Mouse (Mus musculus): ENCODE results near the gene Ppef2. TPM values are rescaled to one million over a fixed set of nuclear protein-coding genes. Genes with fewer than 3 reads are reported as not detected.

The Ppef2 gene
- polyA plus RNA-seq, 1 experiment, result 3.2 TPM

DNA sequence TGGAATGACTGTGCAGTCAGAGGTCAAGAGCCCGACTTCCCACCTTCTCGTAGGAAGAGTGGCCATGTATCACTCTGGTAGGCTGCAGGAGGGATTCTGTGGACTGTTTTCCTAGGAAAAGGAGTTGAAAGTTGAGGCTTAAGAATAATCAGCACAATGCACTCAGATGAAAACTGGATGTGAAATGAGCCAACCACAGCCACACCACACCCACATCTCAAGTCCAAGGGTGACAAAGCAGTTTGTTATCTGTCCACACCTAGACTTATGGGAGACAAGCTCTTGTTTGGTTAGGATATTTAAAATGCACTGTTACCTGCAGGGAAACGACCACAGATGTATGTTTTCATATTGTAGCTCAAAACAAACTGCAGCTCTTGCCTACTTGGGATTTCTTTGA lies 27.0 kb upstream of the Ppef2 start:
- no peak overlapping the region for H3K9ac ChIP-seq (ENCODE audit: low read depth, poor library complexity, severe bottlenecking)
- H3K27ac ChIP-seq (ENCODE audit: insufficient read depth, low read length), result no peak overlapping the region
- H3K4me1 ChIP-seq (ENCODE audit: control insufficient read depth, insufficient read depth, low read length), result no peaks in the 10 kb centered on the region
- H3K4me3 ChIP-seq (ENCODE audit: low read depth, low read length), result no peak overlapping the region
- no peaks in the 10 kb centered on the region for H3K27me3 ChIP-seq (ENCODE audit: control insufficient read depth, insufficient read depth, low read length, poor library complexity, severe bottlenecking)
- no peak for TF ChIP-seq POLR2A (IDR thresholded peaks at IDR 0.05; ENCODE audit: insufficient read depth, low read length)
- no peak for TF ChIP-seq CTCF (IDR thresholded peaks at IDR 0.05; ENCODE audit: low read depth, low read length)
- no peaks in the 10 kb centered on the region for H3K9me3 ChIP-seq (replicated peaks; ENCODE audit: control insufficient read depth, insufficient read depth, low read length, poor library complexity, severe bottlenecking)
- H3K36me3 ChIP-seq (ENCODE audit: control insufficient read depth, insufficient read depth, low read length, poor library complexity, severe bottlenecking), result peaks cover 19% of the 10 kb centered on the region

DNA sequence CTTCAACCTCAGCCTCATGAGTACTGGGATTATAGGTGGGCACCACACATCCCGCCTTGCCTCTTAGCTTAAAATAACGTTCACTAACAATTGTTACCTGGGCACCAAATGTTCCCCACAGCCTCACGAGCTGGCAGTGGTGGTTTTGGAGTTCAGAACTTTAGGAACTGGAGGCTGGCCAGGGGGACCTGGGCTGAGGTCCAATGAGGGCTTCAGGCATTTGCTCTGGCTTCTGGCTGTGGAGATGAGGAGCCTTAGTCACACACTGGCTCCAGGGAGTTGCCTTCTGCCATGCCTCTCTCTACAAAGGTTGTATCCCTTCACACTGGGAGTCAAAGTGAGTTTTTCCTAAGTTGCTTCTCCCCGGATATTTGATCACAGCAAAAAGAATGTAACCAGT lies 26.5 kb upstream of the Ppef2 start:
- Histone ChIP-seq H3K9me3 (replicated peaks; ENCODE audit: control insufficient read depth, insufficient read depth, low read length, poor library complexity, severe bottlenecking) (no peaks in the 10 kb centered on the region), H3K36me3 (ENCODE audit: control insufficient read depth, insufficient read depth, low read length, poor library complexity, severe bottlenecking) (peaks cover 13% of the 10 kb centered on the region), H3K9ac (ENCODE audit: low read depth, poor library complexity, severe bottlenecking) (no peak overlapping the region), H3K27ac (ENCODE audit: insufficient read depth, low read length) (no peak overlapping the region), H3K4me3 (ENCODE audit: low read depth, low read length) (no peak overlapping the region), H3K4me1 (ENCODE audit: control insufficient read depth, insufficient read depth, low read length) (no peaks in the 10 kb centered on the region), H3K27me3 (ENCODE audit: control insufficient read depth, insufficient read depth, low read length, poor library complexity, severe bottlenecking) (no peaks in the 10 kb centered on the region)
- no peak for TF ChIP-seq EP300 (IDR thresholded peaks at IDR 0.05; ENCODE audit: insufficient read depth, low read depth, low read length)
- no peak for TF ChIP-seq CTCF (IDR thresholded peaks at IDR 0.05; ENCODE audit: low read depth, low read length)
- TF ChIP-seq POLR2A (IDR thresholded peaks at IDR 0.05; ENCODE audit: insufficient read depth, low read length), result no peak

DNA sequence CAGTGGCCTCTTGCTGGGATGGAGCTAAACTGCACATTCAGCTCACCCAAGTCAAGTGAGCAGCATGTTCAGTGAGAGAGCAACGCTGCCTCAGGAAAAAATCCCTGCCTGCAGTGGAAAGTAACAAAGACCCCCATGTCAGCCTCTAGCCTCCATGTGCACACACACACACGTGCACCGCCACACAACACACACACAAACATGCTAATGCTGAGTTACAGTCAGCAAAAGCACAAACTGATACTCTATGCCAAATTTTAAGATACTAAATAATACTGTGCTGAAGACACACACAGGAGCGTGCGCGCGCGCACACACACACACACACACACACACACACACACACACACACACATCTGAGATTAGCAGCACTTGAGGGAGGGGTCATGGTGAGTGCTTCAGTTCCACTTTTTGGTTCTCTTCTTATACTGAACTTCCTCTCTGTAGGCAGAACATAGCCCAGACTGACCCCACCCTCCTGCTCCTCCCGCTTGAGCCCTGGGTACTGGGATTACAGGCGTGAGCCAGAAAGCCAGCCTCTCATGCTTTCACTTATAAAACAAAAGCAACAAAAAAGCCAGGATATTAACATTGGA lies 23.0 kb upstream of the Ppef2 start:
- H3K9me3 ChIP-seq (replicated peaks; ENCODE audit: control insufficient read depth, insufficient read depth, low read length, poor library complexity, severe bottlenecking), result no peaks in the 10 kb centered on the region
- no peaks in the 10 kb centered on the region for H3K27me3 ChIP-seq (ENCODE audit: control insufficient read depth, insufficient read depth, low read length, poor library complexity, severe bottlenecking)
- H3K27ac ChIP-seq (ENCODE audit: insufficient read depth, low read length), result no peak overlapping the region
- no peak overlapping the region for H3K9ac ChIP-seq (ENCODE audit: low read depth, poor library complexity, severe bottlenecking)
- H3K4me3 ChIP-seq (ENCODE audit: low read depth, low read length), result no peak overlapping the region
- H3K36me3 ChIP-seq (ENCODE audit: control insufficient read depth, insufficient read depth, low read length, poor library complexity, severe bottlenecking), result no peaks in the 10 kb centered on the region
- no peak for TF ChIP-seq EP300 (IDR thresholded peaks at IDR 0.05; ENCODE audit: insufficient read depth, low read depth, low read length)
- TF ChIP-seq POLR2A (IDR thresholded peaks at IDR 0.05; ENCODE audit: insufficient read depth, low read length), result no peak
- no peak for TF ChIP-seq CTCF (IDR thresholded peaks at IDR 0.05; ENCODE audit: low read depth, low read length)
- no peaks in the 10 kb centered on the region for H3K4me1 ChIP-seq (ENCODE audit: control insufficient read depth, insufficient read depth, low read length)

DNA sequence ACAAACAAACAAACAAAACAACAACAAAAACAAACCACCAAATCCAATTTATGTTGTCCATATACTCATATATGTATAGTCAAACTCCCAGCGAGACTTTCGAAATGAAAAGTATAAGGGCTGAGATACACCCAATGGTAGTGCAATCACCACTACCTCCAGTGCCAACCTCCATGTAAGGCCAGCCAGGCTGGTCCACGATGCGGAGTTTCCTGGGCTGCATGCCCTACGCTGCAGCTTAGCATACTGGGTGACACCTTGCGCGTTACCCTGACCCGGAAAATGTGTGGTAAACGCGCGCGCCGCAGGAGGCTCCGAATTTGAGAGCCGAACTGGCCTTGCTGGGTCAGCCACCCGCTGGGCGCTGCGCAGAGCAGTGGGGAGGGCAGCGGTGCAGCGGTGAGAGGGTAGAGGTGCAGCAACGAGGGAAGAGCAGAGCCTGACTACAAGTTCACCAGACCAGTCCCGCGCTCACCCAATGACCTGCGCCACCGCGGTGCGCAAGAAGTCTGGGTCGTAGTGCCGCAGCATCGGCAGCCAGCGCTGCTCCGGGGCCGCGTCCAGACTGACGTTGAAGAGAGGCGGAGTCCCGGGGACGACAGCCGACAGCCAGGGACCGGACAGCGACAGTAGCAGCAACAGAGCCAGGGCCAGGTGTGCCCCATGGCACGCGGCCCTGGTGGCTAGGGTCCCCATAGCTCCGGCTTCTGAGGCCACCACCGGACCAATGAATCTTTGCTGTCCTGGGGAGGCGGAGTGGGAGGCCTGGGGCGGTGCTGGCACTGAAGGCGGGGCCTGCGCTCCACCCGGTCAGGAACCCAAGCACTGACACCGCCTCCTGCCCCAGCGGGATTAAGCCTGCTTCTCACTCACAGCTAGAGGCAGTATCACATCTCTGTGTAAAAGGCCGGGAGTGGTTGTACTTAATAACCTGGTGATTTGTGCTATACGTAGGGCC lies 21.6 kb upstream of the Ppef2 start, which contains the start of gene Naaa:
Naaa (minus strand) TSS at position 734 of the 958 bp plus-strand sequence.
- Histone ChIP-seq H3K27me3 (ENCODE audit: control insufficient read depth, insufficient read depth, low read length, poor library complexity, severe bottlenecking) (no peaks in the 10 kb centered on the region), H3K4me1 (ENCODE audit: control insufficient read depth, insufficient read depth, low read length) (no peaks in the 10 kb centered on the region), H3K9ac (ENCODE audit: low read depth, poor library complexity, severe bottlenecking) (peak within 1 kb of the TSS; percentile 6; the same call in 1 of the 2 replicates), H3K36me3 (ENCODE audit: control insufficient read depth, insufficient read depth, low read length, poor library complexity, severe bottlenecking) (no peaks in the 10 kb centered on the region), H3K4me3 (ENCODE audit: low read depth, low read length) (peak within 1 kb of the TSS; percentile 61), H3K9me3 (replicated peaks; ENCODE audit: control insufficient read depth, insufficient read depth, low read length, poor library complexity, severe bottlenecking) (no peaks in the 10 kb centered on the region), H3K27ac (ENCODE audit: insufficient read depth, low read length) (no peak within 1 kb of the TSS)
- TF ChIP-seq EP300 (IDR thresholded peaks at IDR 0.05; ENCODE audit: insufficient read depth, low read depth, low read length) (no peak), POLR2A (IDR thresholded peaks at IDR 0.05; ENCODE audit: insufficient read depth, low read length) (no peak), CTCF (IDR thresholded peaks at IDR 0.05; ENCODE audit: low read depth, low read length) (peak; percentile 20)

DNA sequence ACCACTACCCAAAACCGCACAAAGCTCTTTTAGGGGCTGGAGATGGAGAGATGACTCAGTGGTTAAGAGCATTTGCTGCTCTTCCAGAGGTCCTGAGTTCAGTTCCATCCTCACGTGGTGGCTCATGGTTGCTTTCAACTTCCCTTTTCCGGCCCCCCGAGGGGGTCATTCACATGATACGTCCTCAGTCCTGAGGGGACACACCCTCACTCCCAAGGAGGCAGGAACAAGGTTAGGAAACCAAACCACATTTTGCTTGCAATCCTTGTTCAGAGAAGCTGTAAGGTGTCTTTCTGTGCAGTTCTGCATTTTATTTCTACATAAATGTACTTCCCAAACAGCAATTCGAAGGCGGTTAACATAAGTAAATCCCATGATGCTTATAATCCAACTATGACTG lies 14.4 kb upstream of the Ppef2 start:
- Histone ChIP-seq H3K27me3 (ENCODE audit: control insufficient read depth, insufficient read depth, low read length, poor library complexity, severe bottlenecking) (no peaks in the 10 kb centered on the region), H3K4me3 (ENCODE audit: low read depth, low read length) (no peak overlapping the region), H3K4me1 (ENCODE audit: control insufficient read depth, insufficient read depth, low read length) (no peaks in the 10 kb centered on the region), H3K9me3 (replicated peaks; ENCODE audit: control insufficient read depth, insufficient read depth, low read length, poor library complexity, severe bottlenecking) (no peaks in the 10 kb centered on the region), H3K9ac (ENCODE audit: low read depth, poor library complexity, severe bottlenecking) (no peak overlapping the region), H3K27ac (ENCODE audit: insufficient read depth, low read length) (no peak overlapping the region), H3K36me3 (ENCODE audit: control insufficient read depth, insufficient read depth, low read length, poor library complexity, severe bottlenecking) (no peaks in the 10 kb centered on the region)
- TF ChIP-seq CTCF (IDR thresholded peaks at IDR 0.05; ENCODE audit: low read depth, low read length), result no peak
- TF ChIP-seq EP300 (IDR thresholded peaks at IDR 0.05; ENCODE audit: insufficient read depth, low read depth, low read length), result no peak
- no peak for TF ChIP-seq POLR2A (IDR thresholded peaks at IDR 0.05; ENCODE audit: insufficient read depth, low read length)
